Mouse (Mus musculus) limb, embryonic 15.5 days (tissue): ENCODE data around the gene Iqcg. TPM values are rescaled to one million over a fixed set of nuclear protein-coding genes. Genes with fewer than 3 reads are reported as not detected.

Experiments
- ATAC-seq: fragments of 200-750 bp; cut with Nextera tagmentation; 2 replicates; pipeline ENCODE4 v1.8.0; 2017; ENCODE audit warnings: low read depth, moderate TSS enrichment; ENCODE audit not compliant: insufficient number of reproducible peaks, low FRiP score, low TSS enrichment
- H3K27ac ChIP-seq: fragments of 300-500 bp; sonication (generic); 2 replicates; pipeline ENCODE4 v1.5.1; 2015; ENCODE audit warnings: moderate library complexity, mild to moderate bottlenecking, inconsistent platforms
- H3K27me3 ChIP-seq: fragments of 300-500 bp; sonication (generic); 2 replicates; pipeline ENCODE4 v1.6.1; 2015; ENCODE audit warnings: inconsistent platforms
- H3K36me3 ChIP-seq: fragments of 300-500 bp; sonication (generic); 2 replicates; pipeline ENCODE4 v1.6.1; 2015; ENCODE audit warnings: inconsistent platforms
- H3K4me1 ChIP-seq: fragments of 300-500 bp; sonication (generic); 2 replicates; pipeline ENCODE4 v1.6.1; 2015; ENCODE audit warnings: inconsistent platforms
- H3K4me2 ChIP-seq: fragments of 300-500 bp; sonication (generic); 2 replicates; pipeline ENCODE4 v1.6.1; 2015; ENCODE audit warnings: mild to moderate bottlenecking, inconsistent platforms
- H3K4me3 ChIP-seq: fragments of 300-500 bp; sonication (generic); 2 replicates; pipeline ENCODE4 v1.5.1; 2015; ENCODE audit warnings: mild to moderate bottlenecking, inconsistent platforms
- H3K9ac ChIP-seq: fragments of 300-500 bp; sonication (generic); 2 replicates; pipeline ENCODE4 v1.6.1; 2015; ENCODE audit warnings: inconsistent platforms
- H3K9me3 ChIP-seq: fragments of 300-500 bp; sonication (generic); 2 replicates; pipeline ENCODE4 v1.6.1; 2016; ENCODE audit warnings: inconsistent platforms
- WGBS: fragments of 180-500 bp; shearing (Covaris S2); methylation state at CpG from one replicate; pipeline ENCODE4 v1.1.7; 2015; 5-methylcytosine and 5-hydroxymethylcytosine counted together
- polyA plus RNA-seq: library from polyadenylated mRNA; unstranded; fragments of >200 nt; fragmentation: Nextera tagmentation; extraction: Ambion mirVana; gene quantifications from 2 replicates; pipeline ENCODE4 v1.2.1, GENCODE M21; 2015

Gene Iqcg
- polyA plus RNA-seq, 1 experiment from 2014 or later: 2.0 TPM

- Histone ChIP-seq H3K4me2 (no peak overlapping the region), H3K4me3 (no peak overlapping the region), H3K27me3 (no peaks in the 10 kb centered on the region), H3K9me3 (no peaks in the 10 kb centered on the region), H3K4me1 (no peaks in the 10 kb centered on the region), H3K9ac (no peak overlapping the region), H3K36me3 (peaks cover 41% of the 10 kb centered on the region), H3K27ac (no peak overlapping the region)
- ATAC-seq: no peak
- WGBS: 89% methylated on average over 3 of the region's 3 CpGs
Observed at GRCm38 (mm10) chr16:33015396-33015907, 40.6 kb downstream of the Iqcg start.

GRCm38 (mm10) chr16:33014921-33015320 is 41.1 kb downstream of the Iqcg start:
- Histone ChIP-seq H3K27me3 (no peaks in the 10 kb centered on the region), H3K9ac (no peak overlapping the region), H3K9me3 (no peaks in the 10 kb centered on the region), H3K27ac (no peak overlapping the region), H3K4me2 (no peak overlapping the region), H3K36me3 (peaks cover 46% of the 10 kb centered on the region), H3K4me1 (no peaks in the 10 kb centered on the region), H3K4me3 (no peak overlapping the region)
- 94% methylated on average over 1 of the region's 1 CpGs for WGBS
- no peak for ATAC-seq

GRCm38 (mm10) chr16:33013801-33014200 is 42.2 kb downstream of the Iqcg start:
- Histone ChIP-seq H3K36me3 (peaks cover 56% of the 10 kb centered on the region), H3K4me3 (no peak overlapping the region), H3K4me2 (no peak overlapping the region), H3K4me1 (no peaks in the 10 kb centered on the region), H3K9ac (no peak overlapping the region), H3K27ac (no peak overlapping the region), H3K27me3 (no peaks in the 10 kb centered on the region), H3K9me3 (no peaks in the 10 kb centered on the region)
- 85% methylated on average over 5 of the region's 5 CpGs for WGBS
- no peak for ATAC-seq

- Histone ChIP-seq H3K27me3 (no peaks in the 10 kb centered on the region), H3K9me3 (no peaks in the 10 kb centered on the region), H3K4me1 (no peaks in the 10 kb centered on the region), H3K36me3 (peaks cover 74% of the 10 kb centered on the region), H3K9ac (no peak overlapping the region), H3K4me3 (no peak overlapping the region), H3K4me2 (no peak overlapping the region), H3K27ac (no peak overlapping the region)
- no peak for ATAC-seq
- 86% methylated on average over 6 of the region's 6 CpGs for WGBS
Observed at GRCm38 (mm10) chr16:33010166-33010565, 45.9 kb downstream of the Iqcg start.

- H3K36me3 ChIP-seq: peaks cover 56% of the 10 kb centered on the region
- H3K9me3 ChIP-seq: no peaks in the 10 kb centered on the region
- H3K4me2 ChIP-seq: no peak overlapping the region
- ATAC-seq: no peak
- 69% methylated on average over 7 of the region's 7 CpGs for WGBS
- H3K4me3 ChIP-seq: no peak overlapping the region
- H3K27me3 ChIP-seq: no peaks in the 10 kb centered on the region
- no peak overlapping the region for H3K27ac ChIP-seq
- H3K9ac ChIP-seq: no peak overlapping the region
- H3K4me1 ChIP-seq: no peaks in the 10 kb centered on the region
Observed at GRCm38 (mm10) chr16:33007436-33007835, 48.6 kb downstream of the Iqcg start.

- 82% methylated on average over 7 of the region's 7 CpGs for WGBS
- H3K4me3 ChIP-seq: no peak overlapping the region
- no peaks in the 10 kb centered on the region for H3K9me3 ChIP-seq
- no peak overlapping the region for H3K27ac ChIP-seq
- no peak overlapping the region for H3K9ac ChIP-seq
- no peak for ATAC-seq
- H3K4me2 ChIP-seq: no peak overlapping the region
- H3K36me3 ChIP-seq: peaks cover 51% of the 10 kb centered on the region
- no peaks in the 10 kb centered on the region for H3K4me1 ChIP-seq
- H3K27me3 ChIP-seq: no peaks in the 10 kb centered on the region
Observed at GRCm38 (mm10) chr16:33006888-33007287, 49.1 kb downstream of the Iqcg start.

- no peak overlapping the region for H3K4me2 ChIP-seq
- H3K9ac ChIP-seq: no peak overlapping the region
- no peak overlapping the region for H3K27ac ChIP-seq
- H3K9me3 ChIP-seq: no peaks in the 10 kb centered on the region
- WGBS: 43% methylated on average over 9 of the region's 9 CpGs
- no peak for ATAC-seq
- no peaks in the 10 kb centered on the region for H3K27me3 ChIP-seq
- H3K4me1 ChIP-seq: no peaks in the 10 kb centered on the region
- H3K36me3 ChIP-seq: peaks cover 58% of the 10 kb centered on the region
- no peak overlapping the region for H3K4me3 ChIP-seq
Observed at GRCm38 (mm10) chr16:33005216-33005615, 50.8 kb downstream of the Iqcg start.

GRCm38 (mm10) chr16:32992158-32992557 is 63.9 kb downstream of the Iqcg start:
- Histone ChIP-seq H3K4me3 (no peak overlapping the region), H3K27me3 (no peaks in the 10 kb centered on the region), H3K36me3 (peaks cover 62% of the 10 kb centered on the region), H3K9me3 (no peaks in the 10 kb centered on the region), H3K4me2 (no peak overlapping the region), H3K9ac (no peak overlapping the region), H3K4me1 (no peaks in the 10 kb centered on the region), H3K27ac (no peak overlapping the region)
- ATAC-seq: no peak
- WGBS: 90% methylated on average over 5 of the region's 5 CpGs

GRCm38 (mm10) chr16:32984631-32985030 is 71.4 kb downstream of the Iqcg start:
- H3K27ac ChIP-seq: no peak overlapping the region
- no peak for ATAC-seq
- H3K4me3 ChIP-seq: no peak overlapping the region
- H3K36me3 ChIP-seq: peaks cover 62% of the 10 kb centered on the region
- no peaks in the 10 kb centered on the region for H3K27me3 ChIP-seq
- 85% methylated on average over 2 of the region's 2 CpGs for WGBS
- no peaks in the 10 kb centered on the region for H3K9me3 ChIP-seq
- no peak overlapping the region for H3K9ac ChIP-seq
- no peaks in the 10 kb centered on the region for H3K4me1 ChIP-seq
- H3K4me2 ChIP-seq: no peak overlapping the region

- peaks cover 63% of the 10 kb centered on the region for H3K36me3 ChIP-seq
Observed at GRCm38 (mm10) chr16:32981405-32981804, 74.6 kb downstream of the Iqcg start.

GRCm38 (mm10) chr16:32980227-32980626 is 75.8 kb downstream of the Iqcg start:
- no peak overlapping the region for H3K9ac ChIP-seq
- ATAC-seq: no peak
- H3K27ac ChIP-seq: no peak overlapping the region
- H3K36me3 ChIP-seq: peaks cover 58% of the 10 kb centered on the region
- no peaks in the 10 kb centered on the region for H3K27me3 ChIP-seq
- no peak overlapping the region for H3K4me3 ChIP-seq
- H3K4me1 ChIP-seq: no peaks in the 10 kb centered on the region
- 83% methylated on average over 1 of the region's 1 CpGs for WGBS
- H3K4me2 ChIP-seq: no peak overlapping the region
- no peaks in the 10 kb centered on the region for H3K9me3 ChIP-seq

More at GRCm38 (mm10) chr16:32981405-32981804, 74.6 kb downstream of the Iqcg start:
- H3K4me3 ChIP-seq: no peak overlapping the region
- no peaks in the 10 kb centered on the region for H3K4me1 ChIP-seq
- H3K4me2 ChIP-seq: no peak overlapping the region
- 88% methylated on average over 4 of the region's 4 CpGs for WGBS
- H3K9ac ChIP-seq: no peak overlapping the region
- ATAC-seq: no peak
- H3K9me3 ChIP-seq: no peaks in the 10 kb centered on the region
- no peaks in the 10 kb centered on the region for H3K27me3 ChIP-seq
- H3K27ac ChIP-seq: no peak overlapping the region

GRCm38 (mm10) chr16:32973047-32973446 is 83.0 kb downstream of the Iqcg start:
- no peak overlapping the region for H3K4me3 ChIP-seq
- ATAC-seq: no peak
- H3K27me3 ChIP-seq: no peaks in the 10 kb centered on the region
- no peak overlapping the region for H3K9ac ChIP-seq
- 82% methylated on average over 2 of the region's 2 CpGs for WGBS
- H3K4me1 ChIP-seq: no peaks in the 10 kb centered on the region
- H3K36me3 ChIP-seq: peaks cover 39% of the 10 kb centered on the region
- no peak overlapping the region for H3K27ac ChIP-seq
- H3K9me3 ChIP-seq: no peaks in the 10 kb centered on the region
- H3K4me2 ChIP-seq: no peak overlapping the region

- Histone ChIP-seq H3K9ac (no peak overlapping the region), H3K9me3 (no peaks in the 10 kb centered on the region), H3K36me3 (peaks cover 37% of the 10 kb centered on the region), H3K4me2 (no peak overlapping the region), H3K4me3 (no peak overlapping the region), H3K27ac (no peak overlapping the region), H3K27me3 (no peaks in the 10 kb centered on the region), H3K4me1 (no peaks in the 10 kb centered on the region)
- WGBS: 77% methylated on average over 5 of the region's 5 CpGs
- no peak for ATAC-seq
Observed at GRCm38 (mm10) chr16:32972535-32972934, 83.5 kb downstream of the Iqcg start.
